Mouse (Mus musculus) intestine, embryonic 15.5 days (tissue): ENCODE data around the gene Ubr2. TPM values are rescaled to one million over a fixed set of nuclear protein-coding genes. Genes with fewer than 3 reads are reported as not detected.

ENCODE experiments used
- ATAC-seq: fragments of 200-750 bp; cut with Nextera tagmentation; 2 replicates; pipeline ENCODE4 v1.8.0; 2017; ENCODE audit warnings: moderate TSS enrichment, moderate library complexity
- H3K27ac ChIP-seq: fragments of 300-500 bp; sonication (generic); 2 replicates; pipeline ENCODE4 v1.5.1; 2015; ENCODE audit warnings: mild to moderate bottlenecking, inconsistent platforms
- H3K27me3 ChIP-seq: fragments of 300-500 bp; sonication (generic); replicated peaks from 2 replicates; pipeline ENCODE4 v1.6.1; 2015; ENCODE audit warnings: inconsistent platforms
- H3K36me3 ChIP-seq: fragments of 300-500 bp; sonication (generic); 2 replicates; pipeline ENCODE4 v1.6.1; 2015; ENCODE audit warnings: inconsistent platforms
- H3K4me1 ChIP-seq: fragments of 300-500 bp; sonication (generic); replicated peaks from 2 replicates; pipeline ENCODE4 v1.6.1; 2015; ENCODE audit warnings: inconsistent platforms
- H3K4me2 ChIP-seq: fragments of 300-500 bp; sonication (generic); replicated peaks from 2 replicates; pipeline ENCODE4 v1.6.1; 2015; ENCODE audit warnings: mild to moderate bottlenecking, inconsistent platforms
- H3K4me3 ChIP-seq: fragments of 300-500 bp; sonication (generic); replicated peaks from 2 replicates; pipeline ENCODE4 v1.5.1; 2015; ENCODE audit warnings: inconsistent platforms
- H3K9ac ChIP-seq: fragments of 300-500 bp; sonication (generic); 2 replicates; pipeline ENCODE4 v1.6.1; 2015; ENCODE audit warnings: inconsistent platforms
- H3K9me3 ChIP-seq: fragments of 300-500 bp; sonication (generic); 2 replicates; pipeline ENCODE4 v1.6.1; 2016; ENCODE audit warnings: inconsistent platforms
- WGBS: fragments of 180-500 bp; shearing (Covaris S2); methylation state at CpG from one replicate; pipeline ENCODE4 v1.1.7; 2015; 5-methylcytosine and 5-hydroxymethylcytosine counted together
- polyA plus RNA-seq: library from polyadenylated mRNA; unstranded; fragments of >200 nt; fragmentation: Nextera tagmentation; extraction: Ambion mirVana; gene quantifications from 2 replicates; pipeline ENCODE4 v1.2.1, GENCODE M21; 2015

The Ubr2 gene
- polyA plus RNA-seq: 14.1 and 15.0 TPM in 2 replicates

- Histone ChIP-seq H3K9ac (peak within 1 kb of the TSS; percentile 92), H3K4me2 (peak within 1 kb of the TSS; percentile 78), H3K27me3 (no peaks in the 10 kb centered on the region), H3K9me3 (no peaks in the 10 kb centered on the region), H3K4me1 (peaks cover 18% of the 10 kb centered on the region; the same call in 1 of the 2 replicates), H3K36me3 (no peaks in the 10 kb centered on the region), H3K4me3 (peak within 1 kb of the TSS; percentile 96), H3K27ac (peak within 1 kb of the TSS; percentile 96)
- WGBS: under 1% methylated on average over 77 of the region's 77 CpGs
- ATAC-seq: peak; percentile 97
Measured at GRCm38 (mm10) chr17:47009898-47010721, at the start of gene Ubr2. Ubr2 (minus strand) TSS chr17:47010556.

- H3K27me3 ChIP-seq: no peaks in the 10 kb centered on the region
- no peaks in the 10 kb centered on the region for H3K9me3 ChIP-seq
- H3K27ac ChIP-seq: peak overlapping the region; percentile 74
- H3K4me3 ChIP-seq: no peak overlapping the region
- no peak overlapping the region for H3K9ac ChIP-seq
- no peaks in the 10 kb centered on the region for H3K36me3 ChIP-seq
- peak overlapping the region; percentile 30 for H3K4me2 ChIP-seq
- peak; percentile 87 for ATAC-seq
- 0 out of 2 replicates have a peak, but pooled peaks cover 8% of the 10 kb centered on the region for H3K4me1 ChIP-seq
- WGBS: 8% methylated on average over 12 of the region's 12 CpGs
Measured at GRCm38 (mm10) chr17:47059836-47060360, 49.5 kb upstream of the Ubr2 start.

GRCm38 (mm10) chr17:47057966-47058365 is 47.6 kb upstream of the Ubr2 start:
- Histone ChIP-seq H3K27me3 (no peaks in the 10 kb centered on the region), H3K9ac (no peak overlapping the region), H3K4me1 (0 out of 2 replicates have a peak, but pooled peaks cover 8% of the 10 kb centered on the region), H3K27ac (no peak overlapping the region), H3K4me3 (no peak overlapping the region), H3K4me2 (no peak overlapping the region), H3K36me3 (no peaks in the 10 kb centered on the region), H3K9me3 (no peaks in the 10 kb centered on the region)
- ATAC-seq: no peak
- 95% methylated on average over 4 of the region's 4 CpGs for WGBS

GRCm38 (mm10) chr17:47056476-47056875 is 46.1 kb upstream of the Ubr2 start:
- no peaks in the 10 kb centered on the region for H3K27me3 ChIP-seq
- H3K4me3 ChIP-seq: no peak overlapping the region
- 70% methylated on average over 6 of the region's 6 CpGs for WGBS
- no peak overlapping the region for H3K9ac ChIP-seq
- no peak overlapping the region for H3K27ac ChIP-seq
- ATAC-seq: no peak
- no peaks in the 10 kb centered on the region for H3K9me3 ChIP-seq
- H3K4me1 ChIP-seq: 0 out of 2 replicates have a peak, but pooled peaks cover 8% of the 10 kb centered on the region
- H3K36me3 ChIP-seq: no peaks in the 10 kb centered on the region
- H3K4me2 ChIP-seq: no peak overlapping the region

GRCm38 (mm10) chr17:47055121-47055520 is 44.8 kb upstream of the Ubr2 start:
- ATAC-seq: no peak
- no peaks in the 10 kb centered on the region for H3K36me3 ChIP-seq
- no peak overlapping the region for H3K9ac ChIP-seq
- H3K27ac ChIP-seq: no peak overlapping the region
- no peak overlapping the region for H3K4me3 ChIP-seq
- no peaks in the 10 kb centered on the region for H3K27me3 ChIP-seq
- no peaks in the 10 kb centered on the region for H3K9me3 ChIP-seq
- no peak overlapping the region for H3K4me2 ChIP-seq
- 85% methylated on average over 7 of the region's 7 CpGs for WGBS
- H3K4me1 ChIP-seq: 0 out of 2 replicates have a peak, but pooled peaks cover 5% of the 10 kb centered on the region

GRCm38 (mm10) chr17:47054613-47055012 is 44.3 kb upstream of the Ubr2 start:
- H3K27me3 ChIP-seq: no peaks in the 10 kb centered on the region
- 0 out of 2 replicates have a peak, but pooled peaks cover under 1% of the 10 kb centered on the region for H3K4me1 ChIP-seq
- H3K9me3 ChIP-seq: no peaks in the 10 kb centered on the region
- no peaks in the 10 kb centered on the region for H3K36me3 ChIP-seq
- H3K27ac ChIP-seq: no peak overlapping the region
- no peak overlapping the region for H3K4me3 ChIP-seq
- H3K4me2 ChIP-seq: no peak overlapping the region
- H3K9ac ChIP-seq: no peak overlapping the region
- WGBS: 76% methylated on average over 11 of the region's 11 CpGs
- no peak for ATAC-seq

- Histone ChIP-seq H3K4me1 (no peaks in the 10 kb centered on the region), H3K9ac (no peak overlapping the region), H3K27ac (no peak overlapping the region), H3K36me3 (no peaks in the 10 kb centered on the region), H3K27me3 (no peaks in the 10 kb centered on the region), H3K4me2 (no peak overlapping the region), H3K4me3 (no peak overlapping the region), H3K9me3 (no peaks in the 10 kb centered on the region)
- no peak for ATAC-seq
- WGBS: 82% methylated on average over 3 of the region's 3 CpGs
Measured at GRCm38 (mm10) chr17:47050678-47051077, 40.3 kb upstream of the Ubr2 start.

GRCm38 (mm10) chr17:47042866-47043265 is 32.5 kb upstream of the Ubr2 start:
- no peak overlapping the region for H3K27ac ChIP-seq
- no peak overlapping the region for H3K4me2 ChIP-seq
- H3K9ac ChIP-seq: no peak overlapping the region
- H3K36me3 ChIP-seq: no peaks in the 10 kb centered on the region
- H3K9me3 ChIP-seq: no peaks in the 10 kb centered on the region
- WGBS: 95% methylated on average over 14 of the region's 14 CpGs
- no peaks in the 10 kb centered on the region for H3K27me3 ChIP-seq
- no peaks in the 10 kb centered on the region for H3K4me1 ChIP-seq
- ATAC-seq: no peak
- no peak overlapping the region for H3K4me3 ChIP-seq

- ATAC-seq: peak; percentile 86
- H3K27ac ChIP-seq: no peak overlapping the region; the same call in 1 of the 2 replicates
- H3K9me3 ChIP-seq: no peaks in the 10 kb centered on the region
- H3K27me3 ChIP-seq: no peaks in the 10 kb centered on the region
- no peaks in the 10 kb centered on the region for H3K36me3 ChIP-seq
- H3K4me1 ChIP-seq: no peaks in the 10 kb centered on the region
- H3K4me3 ChIP-seq: peak overlapping the region; percentile 25
- peak overlapping the region; percentile 28; the same call in 1 of the 2 replicates for H3K9ac ChIP-seq
- WGBS: 15% methylated on average over 18 of the region's 18 CpGs
- H3K4me2 ChIP-seq: peak overlapping the region; percentile 57
Measured at GRCm38 (mm10) chr17:47038844-47039803, 28.8 kb upstream of the Ubr2 start.

- no peaks in the 10 kb centered on the region for H3K36me3 ChIP-seq
- no peak overlapping the region for H3K4me3 ChIP-seq
- H3K4me2 ChIP-seq: no peak overlapping the region
- no peaks in the 10 kb centered on the region for H3K27me3 ChIP-seq
- no peak overlapping the region for H3K9ac ChIP-seq
- H3K9me3 ChIP-seq: no peaks in the 10 kb centered on the region
- H3K4me1 ChIP-seq: no peaks in the 10 kb centered on the region
- ATAC-seq: no peak
- no peak overlapping the region for H3K27ac ChIP-seq
Measured at GRCm38 (mm10) chr17:47034536-47034935, 24.2 kb upstream of the Ubr2 start.

GRCm38 (mm10) chr17:47033643-47034042 is 23.3 kb upstream of the Ubr2 start:
- H3K27me3 ChIP-seq: no peaks in the 10 kb centered on the region
- H3K4me3 ChIP-seq: no peak overlapping the region
- no peak overlapping the region for H3K27ac ChIP-seq
- H3K9me3 ChIP-seq: no peaks in the 10 kb centered on the region
- ATAC-seq: no peak
- H3K4me2 ChIP-seq: no peak overlapping the region
- no peaks in the 10 kb centered on the region for H3K36me3 ChIP-seq
- no peak overlapping the region for H3K9ac ChIP-seq
- no peaks in the 10 kb centered on the region for H3K4me1 ChIP-seq
- WGBS: under 1% methylated on average over 4 of the region's 4 CpGs

GRCm38 (mm10) chr17:47024805-47025204 is 14.4 kb upstream of the Ubr2 start:
- Histone ChIP-seq H3K4me3 (no peak overlapping the region), H3K4me2 (no peak overlapping the region), H3K36me3 (no peaks in the 10 kb centered on the region), H3K9ac (no peak overlapping the region), H3K27ac (no peak overlapping the region), H3K27me3 (no peaks in the 10 kb centered on the region), H3K9me3 (no peaks in the 10 kb centered on the region), H3K4me1 (no peaks in the 10 kb centered on the region)
- 71% methylated on average over 1 of the region's 1 CpGs for WGBS
- no peak for ATAC-seq
